Mouse (Mus musculus): ENCODE data around the gene Trim10. TPM values are rescaled to one million over a fixed set of nuclear protein-coding genes. Genes with fewer than 3 reads are reported as not detected.
"Not testable (repeated sequence)": the region's sequence is repeated elsewhere in the genome, so short reads cannot be mapped to it uniquely, and the experiment has no call there.

Trim10 gene
- polyA plus RNA-seq, 1 experiment = 33.1 TPM

DNA sequence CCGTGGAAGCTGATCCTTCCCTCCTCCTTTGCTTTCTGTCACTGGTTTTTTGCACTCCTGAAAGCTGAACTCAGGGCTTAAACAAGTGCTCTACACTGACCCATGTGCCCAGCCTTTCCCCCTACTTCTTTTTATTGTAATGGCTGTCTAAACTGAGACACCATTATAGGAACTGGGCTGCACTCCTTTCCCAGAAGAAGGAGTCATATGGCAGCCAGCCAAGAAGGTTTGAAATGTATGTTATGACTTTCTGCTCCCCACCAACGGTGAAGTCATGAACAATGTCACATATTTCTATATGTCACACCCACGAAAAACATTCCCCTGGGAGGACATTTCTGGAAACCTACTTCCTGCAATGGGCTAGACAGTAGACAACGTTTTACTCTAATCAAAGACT lies 5.3 kb downstream of the Trim10 start:
- H3K4me3 ChIP-seq (replicated peaks) = peak overlapping the region; percentile 46
- no peaks in the 10 kb centered on the region; the same call in 1 of the 2 replicates for H3K9me3 ChIP-seq (ENCODE audit: control insufficient read depth, low read length)
- peaks cover 61% of the 10 kb centered on the region for H3K4me1 ChIP-seq (ENCODE audit: control insufficient read depth)
- no peaks in the 10 kb centered on the region; the same call in 1 of the 2 replicates for H3K27me3 ChIP-seq (ENCODE audit: control insufficient read depth)
- peaks cover 94% of the 10 kb centered on the region for H3K36me3 ChIP-seq (ENCODE audit: control insufficient read depth)
- TF ChIP-seq TAL1 (IDR thresholded peaks at IDR 0.05; ENCODE audit: low read length) (no peak), GATA1 (IDR thresholded peaks at IDR 0.05; ENCODE audit: low read length) (no peak)

DNA sequence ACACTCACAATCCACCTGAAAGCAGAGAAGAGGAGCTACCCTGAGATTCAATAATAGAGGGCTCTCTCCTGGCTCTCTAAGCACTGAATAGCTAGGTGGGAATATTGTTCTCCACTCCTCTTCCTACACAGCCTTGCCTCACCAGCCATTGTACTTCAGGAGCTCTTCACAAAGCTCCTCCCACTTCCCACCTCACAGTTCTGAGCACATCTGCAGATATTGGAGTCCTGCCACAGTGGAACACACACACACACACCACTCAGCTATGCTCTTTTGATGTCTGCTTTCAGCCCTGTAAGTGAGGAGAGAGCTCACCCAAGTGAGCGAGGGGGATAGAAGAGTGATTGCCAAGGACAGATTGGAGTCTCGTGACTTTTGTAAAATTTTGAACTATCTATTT lies 14.0 kb downstream of the Trim10 start:
- TF ChIP-seq TAL1 (IDR thresholded peaks at IDR 0.05; ENCODE audit: low read length) = no peak
- TF ChIP-seq GATA1 (IDR thresholded peaks at IDR 0.05; ENCODE audit: low read length) = no peak
- H3K27me3 ChIP-seq (ENCODE audit: control insufficient read depth) = peaks cover 26% of the 10 kb centered on the region
- no peak overlapping the region for H3K4me3 ChIP-seq (replicated peaks)

GRCm38 (mm10) chr17:36885132-36885790 lies 15.9 kb downstream of the Trim10 start:
- H3K4me1 ChIP-seq (ENCODE audit: control insufficient read depth) = peaks cover 6% of the 10 kb centered on the region
- TF ChIP-seq GATA1 (IDR thresholded peaks at IDR 0.05; ENCODE audit: low read length) = no peak
- TF ChIP-seq TAL1 (IDR thresholded peaks at IDR 0.05; ENCODE audit: low read length) = no peak

More for the DNA sequence above, 14.0 kb downstream of the Trim10 start:
- Histone ChIP-seq H3K36me3 (ENCODE audit: control insufficient read depth) (peaks cover 8% of the 10 kb centered on the region), H3K9me3 (ENCODE audit: control insufficient read depth, low read length) (no peaks in the 10 kb centered on the region), H3K4me1 (ENCODE audit: control insufficient read depth) (peaks cover 11% of the 10 kb centered on the region)

GRCm38 (mm10) chr17:36890073-36890903 lies 20.9 kb downstream of the Trim10 start, which contains the start of gene Trim40:
Gene Trim40 (minus strand): TSS chr17:36890123.
- Histone ChIP-seq H3K9me3 (ENCODE audit: control insufficient read depth, low read length) (no peaks in the 10 kb centered on the region), H3K4me3 (replicated peaks) (no peak within 1 kb of the TSS), H3K4me1 (ENCODE audit: control insufficient read depth) (no peaks in the 10 kb centered on the region; the same call in 1 of the 2 replicates), H3K36me3 (ENCODE audit: control insufficient read depth) (no peaks in the 10 kb centered on the region), H3K27me3 (ENCODE audit: control insufficient read depth) (peaks cover 49% of the 10 kb centered on the region)
- no peak for TF ChIP-seq TAL1 (IDR thresholded peaks at IDR 0.05; ENCODE audit: low read length)
- no peak for TF ChIP-seq GATA1 (IDR thresholded peaks at IDR 0.05; ENCODE audit: low read length)

More at GRCm38 (mm10) chr17:36885132-36885790, 15.9 kb downstream of the Trim10 start:
- H3K9me3 ChIP-seq (ENCODE audit: control insufficient read depth, low read length) = no peaks in the 10 kb centered on the region
- no peaks in the 10 kb centered on the region for H3K36me3 ChIP-seq (ENCODE audit: control insufficient read depth)
- peaks cover 42% of the 10 kb centered on the region for H3K27me3 ChIP-seq (ENCODE audit: control insufficient read depth)
- no peak overlapping the region for H3K4me3 ChIP-seq (replicated peaks)

GRCm38 (mm10) chr17:36891496-36891895 lies 22.1 kb downstream of the Trim10 start:
- H3K27me3 ChIP-seq (ENCODE audit: control insufficient read depth) = peaks cover 45% of the 10 kb centered on the region
- H3K4me3 ChIP-seq (replicated peaks); H3K4me1 ChIP-seq (ENCODE audit: control insufficient read depth); H3K36me3 ChIP-seq (ENCODE audit: control insufficient read depth); H3K9me3 ChIP-seq (ENCODE audit: control insufficient read depth, low read length): not testable (repeated sequence)

- no peaks in the 10 kb centered on the region for H3K36me3 ChIP-seq (ENCODE audit: control insufficient read depth)
- H3K4me1 ChIP-seq (ENCODE audit: control insufficient read depth) = no peaks in the 10 kb centered on the region; the same call in 1 of the 2 replicates
- TF ChIP-seq GATA1 (IDR thresholded peaks at IDR 0.05; ENCODE audit: low read length) = no peak
- TF ChIP-seq TAL1 (IDR thresholded peaks at IDR 0.05; ENCODE audit: low read length) = no peak
- H3K9me3 ChIP-seq (ENCODE audit: control insufficient read depth, low read length) = no peaks in the 10 kb centered on the region
- no peak overlapping the region for H3K4me3 ChIP-seq (replicated peaks)
- H3K27me3 ChIP-seq (ENCODE audit: control insufficient read depth) = peaks cover 40% of the 10 kb centered on the region
Measured at GRCm38 (mm10) chr17:36892362-36892761, 23.0 kb downstream of the Trim10 start.

- no peaks in the 10 kb centered on the region for H3K36me3 ChIP-seq (ENCODE audit: control insufficient read depth)
- no peak for TF ChIP-seq GATA1 (IDR thresholded peaks at IDR 0.05; ENCODE audit: low read length)
- no peak for TF ChIP-seq TAL1 (IDR thresholded peaks at IDR 0.05; ENCODE audit: low read length)
- H3K27me3 ChIP-seq (ENCODE audit: control insufficient read depth) = peaks cover 39% of the 10 kb centered on the region
- no peaks in the 10 kb centered on the region for H3K9me3 ChIP-seq (ENCODE audit: control insufficient read depth, low read length)
- no peaks in the 10 kb centered on the region; the same call in 1 of the 2 replicates for H3K4me1 ChIP-seq (ENCODE audit: control insufficient read depth)
- no peak overlapping the region for H3K4me3 ChIP-seq (replicated peaks)
Measured at GRCm38 (mm10) chr17:36893387-36893786, 24.0 kb downstream of the Trim10 start.

- Histone ChIP-seq H3K27me3 (ENCODE audit: control insufficient read depth) (peaks cover 21% of the 10 kb centered on the region), H3K36me3 (ENCODE audit: control insufficient read depth) (no peaks in the 10 kb centered on the region), H3K4me3 (replicated peaks) (no peak overlapping the region), H3K9me3 (ENCODE audit: control insufficient read depth, low read length) (no peaks in the 10 kb centered on the region), H3K4me1 (ENCODE audit: control insufficient read depth) (no peaks in the 10 kb centered on the region; the same call in 1 of the 2 replicates)
- TF ChIP-seq GATA1 (IDR thresholded peaks at IDR 0.05; ENCODE audit: low read length) = no peak
Measured at GRCm38 (mm10) chr17:36896583-36896982, 27.2 kb downstream of the Trim10 start.

GRCm38 (mm10) chr17:36897065-36897464 lies 27.7 kb downstream of the Trim10 start:
- peaks cover 18% of the 10 kb centered on the region for H3K27me3 ChIP-seq (ENCODE audit: control insufficient read depth)
- H3K9me3 ChIP-seq (ENCODE audit: control insufficient read depth, low read length) = no peaks in the 10 kb centered on the region
- TF ChIP-seq GATA1 (IDR thresholded peaks at IDR 0.05; ENCODE audit: low read length) = no peak
- no peak for TF ChIP-seq TAL1 (IDR thresholded peaks at IDR 0.05; ENCODE audit: low read length)
- H3K36me3 ChIP-seq (ENCODE audit: control insufficient read depth) = no peaks in the 10 kb centered on the region
- no peaks in the 10 kb centered on the region; the same call in 1 of the 2 replicates for H3K4me1 ChIP-seq (ENCODE audit: control insufficient read depth)
- H3K4me3 ChIP-seq (replicated peaks) = no peak overlapping the region

Data from erythroblast, embryonic 14.5 days (primary cell).